Mouse (Mus musculus) midbrain, postnatal 0 days (tissue): ENCODE data around the gene Uggt1. TPM values are rescaled to one million over a fixed set of nuclear protein-coding genes. Genes with fewer than 3 reads are reported as not detected.

Experiments
- ATAC-seq: fragments of 200-750 bp; cut with Nextera tagmentation; 2 replicates; pipeline ENCODE4 v1.8.0; 2017; ENCODE audit warnings: moderate number of reproducible peaks, mild to moderate bottlenecking, moderate TSS enrichment, moderate library complexity; ENCODE audit not compliant: low FRiP score
- DNase-seq: peaks from one replicate; pipeline ENCODE4 v3.0.0-alpha.2; 2015; ENCODE audit warnings: low spot score
- H3K27ac ChIP-seq: fragments of 300-500 bp; sonication (generic); 2 replicates; pipeline ENCODE4 v1.5.1; 2014; ENCODE audit warnings: low read depth, mild to moderate bottlenecking, low read length, mixed read lengths
- H3K27me3 ChIP-seq: fragments of 300-500 bp; sonication (generic); 2 replicates; pipeline ENCODE4 v1.6.1; 2014; ENCODE audit warnings: low read length, control low read depth, mixed read lengths; ENCODE audit not compliant: insufficient read depth
- H3K36me3 ChIP-seq: fragments of 300-500 bp; sonication (generic); 2 replicates; pipeline ENCODE4 v1.6.1; 2014; ENCODE audit warnings: low read length, control low read depth, mixed read lengths; ENCODE audit not compliant: insufficient read depth
- H3K4me1 ChIP-seq: fragments of 300-500 bp; sonication (generic); 2 replicates; pipeline ENCODE4 v1.6.1; 2014; ENCODE audit warnings: mild to moderate bottlenecking, control low read depth, antibody characterized with exemption, low read length, mixed read lengths; ENCODE audit not compliant: insufficient read depth
- H3K4me2 ChIP-seq: fragments of 300-500 bp; sonication (generic); 2 replicates; pipeline ENCODE4 v1.6.1; 2014; ENCODE audit warnings: low read depth, mild to moderate bottlenecking, low read length, mixed read lengths; ENCODE audit not compliant: poor library complexity, severe bottlenecking
- H3K4me3 ChIP-seq: fragments of 300-500 bp; sonication (generic); 2 replicates; pipeline ENCODE4 v1.5.1; 2014; ENCODE audit warnings: low read depth, mild to moderate bottlenecking, low read length, moderate library complexity
- H3K9ac ChIP-seq: fragments of 300-500 bp; sonication (generic); replicated peaks from 2 replicates; pipeline ENCODE4 v1.6.1; 2014; ENCODE audit warnings: mild to moderate bottlenecking, low read length, moderate library complexity, mixed read lengths; ENCODE audit not compliant: poor library complexity, severe bottlenecking
- H3K9me3 ChIP-seq: fragments of 300-500 bp; sonication (generic); 2 replicates; pipeline ENCODE4 v1.6.1; 2016; ENCODE audit warnings: low read length, control low read depth
- CTCF ChIP-seq: IDR thresholded peaks from 2 replicates; pipeline ENCODE4 v1.5.1; 2016; ENCODE audit warnings: antibody characterized with exemption, mild to moderate bottlenecking
- WGBS: fragments of 180-500 bp; shearing (Covaris S2); extraction: QIAGEN DNeasy Blood & Tissue Kit; methylation state at CpG from one replicate; pipeline ENCODE4 v1.1.7; 2014; 5-methylcytosine and 5-hydroxymethylcytosine counted together
- polyA plus RNA-seq: library from polyadenylated mRNA; unstranded; fragments of >200 nt; fragmentation: Nextera tagmentation; extraction: Ambion mirVana; gene quantifications from 2 replicates; pipeline ENCODE4 v1.2.1, GENCODE M21; 2015
- total RNA-seq: library from RNA; depleted of rRNA; stranded (reverse); fragments of >200 nt; gene quantifications from 2 replicates; pipeline ENCODE4 v1.2.3, GENCODE M21; 2014

Uggt1 gene
- total and polyA plus RNA-seq, 2 experiments from 2014 or later: 23.8 to 50.6 TPM

DNA sequence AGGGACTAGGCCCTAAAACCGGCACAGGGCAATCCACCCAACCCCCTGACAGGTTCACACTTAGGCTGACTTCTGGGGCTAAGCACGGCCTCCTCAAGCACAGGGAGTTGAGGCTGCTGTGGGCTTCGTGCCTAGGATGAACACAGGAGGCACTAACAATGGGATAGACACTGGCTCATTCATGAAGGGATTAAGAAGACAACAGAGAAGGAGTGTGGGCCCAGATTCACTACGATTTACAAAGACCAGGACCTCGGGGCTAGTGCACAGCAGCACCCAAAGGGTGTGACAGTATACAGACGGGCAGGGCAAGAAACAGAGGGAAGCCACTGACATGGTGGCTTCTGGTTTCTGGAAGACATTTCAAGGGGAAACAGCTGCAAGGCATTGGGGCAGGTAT lies 4.3 kb downstream of the Uggt1 start:
- 14% methylated on average over 6 of the region's 6 CpGs for WGBS
- Histone ChIP-seq H3K9ac (no peak overlapping the region; the same call in 1 of the 2 replicates), H3K4me1 (peaks cover 5% of the 10 kb centered on the region; the same call in 1 of the 2 replicates), H3K4me2 (no peak overlapping the region), H3K4me3 (no peak overlapping the region), H3K27ac (no peak overlapping the region), H3K36me3 (no peaks in the 10 kb centered on the region), H3K9me3 (no peaks in the 10 kb centered on the region), H3K27me3 (no peaks in the 10 kb centered on the region)
- ATAC-seq: no peak
- DNase-seq: no peak
- TF ChIP-seq CTCF: no peak

DNA sequence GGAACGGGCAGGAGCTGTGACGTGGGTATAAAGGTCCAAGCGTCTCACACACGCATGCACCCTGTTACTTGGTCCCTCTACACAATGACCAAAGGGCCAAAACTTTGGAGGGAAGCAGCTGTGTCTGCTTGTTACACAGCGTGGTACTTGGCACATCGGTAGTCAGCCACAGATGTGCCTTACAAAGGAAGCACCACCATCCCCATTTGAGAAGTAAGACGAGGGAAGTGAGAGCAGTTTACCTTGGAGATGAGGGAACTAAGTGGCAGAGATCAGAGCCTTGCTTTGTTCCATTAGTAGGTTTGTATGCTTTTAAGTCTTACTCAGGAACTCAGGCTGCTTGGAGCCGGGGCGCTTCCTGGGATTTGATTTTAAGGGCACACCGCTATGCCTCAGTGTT lies 5.1 kb downstream of the Uggt1 start:
- no peaks in the 10 kb centered on the region for H3K9me3 ChIP-seq
- peaks cover 4% of the 10 kb centered on the region; the same call in 1 of the 2 replicates for H3K36me3 ChIP-seq
- ATAC-seq: no peak
- no peak overlapping the region for H3K4me2 ChIP-seq
- H3K27me3 ChIP-seq: no peaks in the 10 kb centered on the region
- peaks cover 5% of the 10 kb centered on the region; the same call in 1 of the 2 replicates for H3K4me1 ChIP-seq
- no peak for TF ChIP-seq CTCF
- no peak overlapping the region for H3K4me3 ChIP-seq
- no peak overlapping the region for H3K27ac ChIP-seq
- no peak for DNase-seq
- no peak overlapping the region for H3K9ac ChIP-seq
- WGBS: 89% methylated on average over 10 of the region's 10 CpGs

DNA sequence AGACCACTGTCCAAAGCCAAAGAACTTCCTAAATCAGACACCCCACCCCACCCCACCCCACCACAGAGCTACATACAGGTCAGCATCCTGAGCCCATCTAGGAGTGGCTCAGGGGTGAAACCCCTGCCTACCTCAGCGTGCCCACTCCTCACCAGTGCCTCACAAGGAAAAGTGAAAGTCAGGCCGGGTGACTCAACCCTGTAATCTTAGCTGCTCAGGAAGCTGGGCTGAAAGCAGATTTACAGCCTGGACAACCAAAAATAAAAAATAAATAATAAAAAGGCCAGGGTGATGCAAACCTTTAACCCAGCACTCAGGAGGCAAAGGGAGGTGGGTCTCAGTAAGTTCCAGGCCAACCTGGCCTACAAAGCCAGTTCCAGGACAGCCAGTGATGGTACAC lies 8.7 kb downstream of the Uggt1 start:
- Histone ChIP-seq H3K27me3 (no peaks in the 10 kb centered on the region), H3K4me1 (no peaks in the 10 kb centered on the region), H3K4me3 (no peak overlapping the region), H3K27ac (no peak overlapping the region), H3K4me2 (no peak overlapping the region), H3K9me3 (no peaks in the 10 kb centered on the region), H3K36me3 (peaks cover 17% of the 10 kb centered on the region), H3K9ac (no peak overlapping the region)
- no peak for TF ChIP-seq CTCF
- ATAC-seq (no peak), DNase-seq (no peak)
- 97% methylated on average over 2 of the region's 2 CpGs for WGBS

DNA sequence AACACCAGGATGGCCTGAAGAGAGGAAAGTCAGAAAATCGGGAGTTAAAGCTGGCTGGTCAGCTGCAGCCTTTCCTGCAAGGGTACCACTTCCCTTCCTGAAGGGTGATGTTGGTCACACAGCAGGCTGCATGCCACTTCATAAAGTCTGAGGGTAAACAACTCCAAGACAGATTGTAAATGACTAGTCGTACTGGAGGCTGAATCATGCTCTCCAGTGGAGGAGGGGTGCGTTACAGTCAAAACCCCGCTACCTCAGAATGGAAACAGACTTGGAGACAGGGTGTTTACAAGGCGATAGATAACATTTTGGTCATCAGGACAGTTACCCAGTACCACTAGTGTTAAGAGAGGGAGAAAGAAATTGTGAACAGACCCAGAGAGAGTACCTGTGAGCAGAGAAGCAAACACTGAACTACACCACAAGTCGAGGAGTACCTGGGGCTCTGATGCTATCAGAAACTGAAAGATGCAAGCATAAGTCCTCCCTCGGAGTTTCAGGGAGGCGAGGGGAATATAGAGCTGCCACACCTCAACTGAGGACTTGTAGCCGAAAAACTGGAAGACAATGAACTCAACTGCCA lies 9.4 kb downstream of the Uggt1 start:
- H3K9me3 ChIP-seq: no peaks in the 10 kb centered on the region
- DNase-seq: no peak
- no peaks in the 10 kb centered on the region for H3K4me1 ChIP-seq
- no peak for TF ChIP-seq CTCF
- H3K27me3 ChIP-seq: no peaks in the 10 kb centered on the region
- H3K9ac ChIP-seq: no peak overlapping the region
- 87% methylated on average over 9 of the region's 9 CpGs for WGBS
- no peak overlapping the region for H3K4me2 ChIP-seq
- H3K4me3 ChIP-seq: no peak overlapping the region
- peaks cover 20% of the 10 kb centered on the region for H3K36me3 ChIP-seq
- no peak overlapping the region for H3K27ac ChIP-seq
- ATAC-seq: no peak

DNA sequence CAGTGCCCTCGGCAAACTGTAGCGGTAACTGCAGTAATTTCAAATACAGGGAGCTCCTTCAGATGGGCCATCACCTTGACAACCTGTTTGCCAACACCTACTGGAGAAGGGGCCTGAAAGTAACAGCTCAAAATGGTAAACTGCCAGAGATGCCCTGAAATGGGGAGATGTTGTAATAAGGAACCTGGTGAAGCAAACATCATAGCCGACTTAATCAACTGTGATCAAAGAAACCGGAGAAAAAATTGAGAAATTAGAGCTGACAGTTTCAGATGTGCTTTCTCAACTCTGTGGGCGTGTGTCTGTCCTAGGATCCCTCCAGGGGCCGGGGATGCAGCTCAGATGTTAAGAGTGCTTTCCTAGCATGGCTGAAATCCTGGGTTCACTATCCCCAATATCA lies 11.3 kb downstream of the Uggt1 start:
- TF ChIP-seq CTCF: no peak
- Histone ChIP-seq H3K9me3 (no peaks in the 10 kb centered on the region), H3K4me2 (no peak overlapping the region), H3K36me3 (peaks cover 25% of the 10 kb centered on the region), H3K4me3 (no peak overlapping the region), H3K4me1 (no peaks in the 10 kb centered on the region), H3K27ac (no peak overlapping the region), H3K27me3 (no peaks in the 10 kb centered on the region), H3K9ac (no peak overlapping the region)
- DNase-seq: no peak
- no peak for ATAC-seq
- WGBS: 90% methylated on average over 6 of the region's 6 CpGs

DNA sequence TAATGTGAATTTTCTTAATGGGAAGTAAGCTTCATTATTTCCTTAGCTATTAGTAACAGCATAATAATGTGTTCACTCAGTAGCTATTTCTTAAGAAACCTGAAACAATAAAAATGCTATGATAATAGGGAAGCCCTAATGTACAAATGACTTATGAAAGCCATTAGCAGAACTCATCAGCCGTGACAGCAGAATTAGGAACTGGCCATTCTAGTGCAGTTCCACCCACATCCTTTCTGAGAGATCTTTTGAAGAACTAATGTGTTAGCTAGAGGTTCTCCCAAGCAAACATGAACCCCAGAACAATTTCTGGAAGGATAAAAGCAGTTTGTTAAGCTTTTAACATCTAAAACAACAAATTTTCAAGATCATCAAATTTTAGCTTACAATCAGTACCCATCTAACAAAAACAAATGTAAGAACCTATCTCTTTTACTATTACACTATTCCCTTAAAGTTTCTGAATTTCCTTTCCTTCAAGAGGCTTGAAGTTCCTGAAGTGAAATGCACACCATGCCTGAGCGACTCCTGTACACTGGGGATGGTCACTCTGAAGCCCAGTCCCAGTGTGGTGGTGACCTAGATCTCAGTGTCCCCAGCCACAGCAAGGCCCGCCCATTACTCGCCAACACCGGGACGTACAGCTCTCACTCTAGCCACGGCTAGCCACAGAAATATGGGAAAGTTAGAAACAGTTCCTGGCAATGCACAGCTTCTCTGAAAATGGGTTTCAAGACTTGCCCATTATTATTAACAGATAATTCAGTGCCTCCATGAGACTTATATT lies 13.4 kb downstream of the Uggt1 start:
- 88% methylated on average over 7 of the region's 7 CpGs for WGBS
- H3K9ac ChIP-seq: no peak overlapping the region
- DNase-seq: no peak
- ATAC-seq: no peak
- H3K4me2 ChIP-seq: no peak overlapping the region
- no peak overlapping the region for H3K4me3 ChIP-seq
- peaks cover 40% of the 10 kb centered on the region for H3K36me3 ChIP-seq
- no peak overlapping the region for H3K27ac ChIP-seq
- H3K9me3 ChIP-seq: no peaks in the 10 kb centered on the region
- no peaks in the 10 kb centered on the region for H3K27me3 ChIP-seq
- no peak for TF ChIP-seq CTCF
- no peaks in the 10 kb centered on the region for H3K4me1 ChIP-seq
